Mouse (Mus musculus) heart, adult 9 months (tissue): Measurements from ENCODE around the gene Arrdc2.

Source experiments
- DNase-seq, 2 experiments: peaks; one replicate each; pipeline ENCODE4 v3.0.0; 2022; ENCODE audit warnings: low spot score in 2 of 2

Gene Arrdc2

GRCm38 (mm10) chr8:70787941-70788667, 51.4 kb downstream of the Arrdc2 start:
- no peak for DNase-seq

- DNase-seq, result no peak
Measured at GRCm38 (mm10) chr8:70787051-70787445, 52.5 kb downstream of the Arrdc2 start.

- DNase-seq, result no peak
Measured at GRCm38 (mm10) chr8:70786291-70787050, 53.0 kb downstream of the Arrdc2 start.
